Mouse (Mus musculus): ENCODE measurements around the gene Cldn10.

DNA sequence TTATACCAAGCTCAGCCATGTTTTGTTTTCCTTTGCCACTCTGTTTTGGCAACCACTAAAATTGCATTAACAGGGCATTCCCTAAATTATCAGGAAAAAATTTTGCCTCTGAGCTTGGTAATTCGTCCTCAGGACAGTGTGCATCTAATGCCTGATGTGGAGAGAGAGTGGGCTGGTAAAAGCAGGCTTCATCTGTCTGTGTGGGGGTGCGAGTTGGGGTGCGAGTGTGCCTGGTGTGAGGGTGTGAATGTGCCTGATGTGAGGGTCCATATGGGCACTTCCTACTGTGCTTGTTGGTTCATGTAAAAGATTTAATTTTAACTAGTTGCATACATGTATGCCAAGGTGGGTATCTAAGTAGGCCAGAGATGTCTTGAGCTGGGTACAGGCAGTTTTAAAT is 115.7 kb downstream of the Cldn10 start:
- TF ChIP-seq CTCF (IDR thresholded peaks at IDR 0.05; ENCODE audit: low read depth, low read length) (no peak), GATA2 (IDR thresholded peaks at IDR 0.05; ENCODE audit: borderline replicate concordance, low read depth, low read length) (no peak), POLR2AphosphoS5 (IDR thresholded peaks at IDR 0.05; ENCODE audit: insufficient replicate concordance, low read depth, low read length) (no peak), TAL1 (conservative IDR thresholded peaks at IDR 0.05; ENCODE audit: low read depth, low read length) (no peak)
